13 mouse cellular contexts compared by ENCODE assay signal in the genomic region with DNA sequence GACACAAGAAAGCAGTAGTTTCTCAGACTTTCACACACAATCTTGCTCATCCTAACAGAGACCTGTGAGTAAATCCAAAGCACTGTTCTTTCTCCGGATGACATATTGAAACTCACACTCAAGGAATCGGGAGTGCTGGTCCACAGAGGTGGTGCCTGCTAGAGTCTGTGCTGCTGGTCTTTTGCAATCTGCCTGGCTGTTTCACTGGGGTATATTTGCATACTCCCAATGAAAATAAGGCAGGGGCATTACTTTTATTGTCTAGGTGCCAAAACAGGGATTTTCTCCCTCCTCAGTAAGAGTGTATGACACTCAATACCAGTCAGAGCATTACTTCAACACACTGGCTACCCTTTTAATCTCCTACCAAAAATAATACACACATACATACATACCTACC. TPM values are rescaled to one million over a fixed set of nuclear protein-coding genes. Genes with fewer than 3 reads are reported as not detected.
DNase-seq lines count a peak whose midpoint lies in the region; ATAC-seq lines count a peak whose summit lies in the region.
"Had no signal": no experiment of that assay in that cellular context is flagged by ENCODE, and none has a peak within 500 bp of the region (broad histone marks: within the 10 kb centered on the region; RNA-seq: fewer than 3 reads in every experiment).

No protein-coding gene starts in this region.

- peaks cover 6 to 42% of the 10 kb centered on the region in 2 experiments for H3K4me1 ChIP-seq in heart, embryonic 14.5 days (ENCODE audit: control insufficient read depth in 2 of 2, insufficient read depth in 2 of 2, low read length in 2 of 2)
- H3K4me1 ChIP-seq in forebrain, embryonic 11.5 days (replicated peaks; ENCODE audit: control insufficient read depth, insufficient read depth, low read length), result peaks cover 8% of the 10 kb centered on the region
- peaks cover 38% of the 10 kb centered on the region for H3K4me1 ChIP-seq in intestine, embryonic 14.5 days (replicated peaks; ENCODE audit: control insufficient read depth, insufficient read depth, low read length)
- peaks cover 25% of the 10 kb centered on the region for H3K4me1 ChIP-seq in neural tube, embryonic 12.5 days

- DNase-seq in heart, adult 9 months (ENCODE audit: low spot score in 2 of 2), result no peak
- no peak for DNase-seq in forebrain, embryonic 11.5 days (ENCODE audit: low spot score)
- DNase-seq in intestine, embryonic 14.5 days (ENCODE audit: low spot score), result no peak
- DNase-seq in layer of hippocampus, postnatal 14 days (ENCODE audit: low spot score in 2 of 2), result no peak
- DNase-seq in frontal cortex, postnatal 14 days (ENCODE audit: low spot score in 2 of 2), result no peak
- DNase-seq: adrenal gland, postnatal 14 days; heart, postnatal 14 days had no signal

- H3K27me3 ChIP-seq in heart, embryonic 14.5 days (ENCODE audit: control insufficient read depth, insufficient read depth, low read length), result no peaks in the 10 kb centered on the region
- no peaks in the 10 kb centered on the region for H3K27me3 ChIP-seq in forebrain, embryonic 11.5 days (ENCODE audit: control insufficient read depth, insufficient read depth, low read length)
- no peaks in the 10 kb centered on the region for H3K27me3 ChIP-seq in intestine, embryonic 14.5 days (replicated peaks; ENCODE audit: control insufficient read depth, insufficient read depth, low read length)
- H3K27me3 ChIP-seq in neural tube, embryonic 12.5 days (replicated peaks), result no peaks in the 10 kb centered on the region
- H3K27me3 ChIP-seq: lung, embryonic 15.5 days had no signal

- peak overlapping the region; percentile 88; the same call in 1 of the 2 replicates for H3K4me2 ChIP-seq in heart, embryonic 14.5 days (ENCODE audit: low read length)
- H3K4me2 ChIP-seq in forebrain, embryonic 11.5 days (ENCODE audit: low read depth, low read length, severe bottlenecking), result peak overlapping the region; percentile 12; the same call in 1 of the 2 replicates
- peak overlapping the region; percentile 70 for H3K4me2 ChIP-seq in intestine, embryonic 14.5 days (ENCODE audit: low read length)
- H3K4me2 ChIP-seq in neural tube, embryonic 12.5 days (replicated peaks), result peak overlapping the region; percentile 85

- no peaks in the 10 kb centered on the region for H3K9me3 ChIP-seq in heart, embryonic 14.5 days (ENCODE audit: control insufficient read depth, low read length)
- H3K9me3 ChIP-seq in forebrain, embryonic 11.5 days (ENCODE audit: control insufficient read depth, low read length), result no peaks in the 10 kb centered on the region
- no peaks in the 10 kb centered on the region for H3K9me3 ChIP-seq in intestine, embryonic 14.5 days (ENCODE audit: control insufficient read depth, low read length)
- H3K9me3 ChIP-seq in neural tube, embryonic 12.5 days, result no peaks in the 10 kb centered on the region
- H3K9me3 ChIP-seq: lung, embryonic 15.5 days had no signal

- WGBS in heart, embryonic 14.5 days, result 60% methylated on average over 2 of the region's 2 CpGs
- 81% methylated on average over 2 of the region's 2 CpGs for WGBS in forebrain, embryonic 11.5 days
- WGBS in intestine, embryonic 14.5 days, result 38% methylated on average over 2 of the region's 2 CpGs
- 61% methylated on average over 2 of the region's 2 CpGs for WGBS in neural tube, embryonic 12.5 days

- H3K9ac ChIP-seq in heart, embryonic 14.5 days (ENCODE audit: low read length), result peak overlapping the region; percentile 31; the same call in 1 of the 2 replicates
- no peak overlapping the region for H3K9ac ChIP-seq in forebrain, embryonic 11.5 days (ENCODE audit: low read length)
- no peak overlapping the region; the same call in 1 of the 2 replicates for H3K9ac ChIP-seq in intestine, embryonic 14.5 days (ENCODE audit: low read length)
- H3K9ac ChIP-seq in neural tube, embryonic 12.5 days, result no peak overlapping the region
- H3K9ac ChIP-seq: lung, embryonic 15.5 days had no signal

- H3K27ac ChIP-seq in heart, embryonic 14.5 days (replicated peaks in 1 of 2; ENCODE audit: control insufficient read depth in 1 of 2, insufficient read depth in 1 of 2, low read depth in 2 of 2, low read length in 2 of 2), result no peak overlapping the region
- no peak overlapping the region for H3K27ac ChIP-seq in forebrain, embryonic 11.5 days (ENCODE audit: low read depth, low read length)
- no peak overlapping the region for H3K27ac ChIP-seq in intestine, embryonic 14.5 days (ENCODE audit: low read depth)
- H3K27ac ChIP-seq in neural tube, embryonic 12.5 days, result no peak overlapping the region
- H3K27ac ChIP-seq: layer of hippocampus, adult 2 months; lung, embryonic 15.5 days had no signal

- no peak for ATAC-seq in heart, embryonic 14.5 days (ENCODE audit: insufficient number of reproducible peaks, insufficient read depth, low FRiP score, low read depth)
- ATAC-seq in forebrain, embryonic 11.5 days (replicated peaks; ENCODE audit: low FRiP score), result no peak
- no peak for ATAC-seq in intestine, embryonic 14.5 days (replicated peaks; ENCODE audit: low FRiP score, low TSS enrichment, low read depth)
- no peak for ATAC-seq in neural tube, embryonic 12.5 days (ENCODE audit: low FRiP score, low read depth)
- no peak for ATAC-seq in activated CD4-positive, CD25-positive, alpha-beta regulatory T cell, adult 4 months

- no peak overlapping the region for H3K4me3 ChIP-seq in heart, embryonic 14.5 days (ENCODE audit: control insufficient read depth in 1 of 2, insufficient read depth in 1 of 2, low read depth in 1 of 2, low read length in 2 of 2)
- H3K4me3 ChIP-seq in forebrain, embryonic 11.5 days (ENCODE audit: low read depth, low read length), result no peak overlapping the region
- H3K4me3 ChIP-seq in intestine, embryonic 14.5 days (ENCODE audit: low read depth, low read length), result no peak overlapping the region
- H3K4me3 ChIP-seq in neural tube, embryonic 12.5 days, result no peak overlapping the region
- H3K4me3 ChIP-seq: layer of hippocampus, adult 2 months; myocyte had no signal

- H3K36me3 ChIP-seq in heart, embryonic 14.5 days (ENCODE audit: control insufficient read depth, insufficient read depth, low read length), result no peaks in the 10 kb centered on the region
- no peaks in the 10 kb centered on the region for H3K36me3 ChIP-seq in forebrain, embryonic 11.5 days (ENCODE audit: control insufficient read depth, insufficient read depth, low read length)
- H3K36me3 ChIP-seq in intestine, embryonic 14.5 days (ENCODE audit: control insufficient read depth, insufficient read depth, low read length), result no peaks in the 10 kb centered on the region
- H3K36me3 ChIP-seq in neural tube, embryonic 12.5 days, result no peaks in the 10 kb centered on the region
- H3K36me3 ChIP-seq: lung, embryonic 15.5 days had no signal

RNA-seq across cellular contexts. Expression of gene Usp3, which starts 2.9 kb away (rescaled TPM):
- 39.9 and 51.7 TPM in 2 replicates for polyA plus RNA-seq in heart, embryonic 14.5 days (2014; fragmentation: Nextera tagmentation; extraction: Ambion mirVana)
- 92.4 and 99.8 TPM in 2 replicates for polyA plus RNA-seq in forebrain, embryonic 11.5 days (2014; fragmentation: Nextera tagmentation; extraction: Ambion mirVana)
- polyA plus RNA-seq in intestine, embryonic 14.5 days (2014; fragmentation: Nextera tagmentation; extraction: Ambion mirVana), result 83.6 and 97.6 TPM in 2 replicates
- 93.9 and 99.8 TPM in 2 replicates for polyA plus RNA-seq in neural tube, embryonic 12.5 days (2016; fragmentation: Nextera tagmentation; extraction: Ambion mirVana)
- total RNA-seq in layer of hippocampus, postnatal 14 days (2021), result 10 to 100 TPM; 40.2 to 44.3 TPM
- polyA plus RNA-seq in activated CD4-positive, CD25-positive, alpha-beta regulatory T cell, adult 4 months (2017; shearing (Covaris generic)), result 100 to 1,000 TPM in 1 of 2 experiments, 10 to 100 TPM in 1; 95.5 to 156 TPM

Comparison
In these comparisons a context has a peak if more than half of its experiments do, and no peak if none do; other contexts are left out.
1. H3K4me2 ChIP-seq: peak in every context shown above with its lines; median percentile 88 in heart, embryonic 14.5 days; 85 in neural tube, embryonic 12.5 days; 70 in intestine, embryonic 14.5 days; 12 in forebrain, embryonic 11.5 days.